Mouse (Mus musculus): Measurements from ENCODE around the gene Kcnj12.

The Kcnj12 gene

DNA sequence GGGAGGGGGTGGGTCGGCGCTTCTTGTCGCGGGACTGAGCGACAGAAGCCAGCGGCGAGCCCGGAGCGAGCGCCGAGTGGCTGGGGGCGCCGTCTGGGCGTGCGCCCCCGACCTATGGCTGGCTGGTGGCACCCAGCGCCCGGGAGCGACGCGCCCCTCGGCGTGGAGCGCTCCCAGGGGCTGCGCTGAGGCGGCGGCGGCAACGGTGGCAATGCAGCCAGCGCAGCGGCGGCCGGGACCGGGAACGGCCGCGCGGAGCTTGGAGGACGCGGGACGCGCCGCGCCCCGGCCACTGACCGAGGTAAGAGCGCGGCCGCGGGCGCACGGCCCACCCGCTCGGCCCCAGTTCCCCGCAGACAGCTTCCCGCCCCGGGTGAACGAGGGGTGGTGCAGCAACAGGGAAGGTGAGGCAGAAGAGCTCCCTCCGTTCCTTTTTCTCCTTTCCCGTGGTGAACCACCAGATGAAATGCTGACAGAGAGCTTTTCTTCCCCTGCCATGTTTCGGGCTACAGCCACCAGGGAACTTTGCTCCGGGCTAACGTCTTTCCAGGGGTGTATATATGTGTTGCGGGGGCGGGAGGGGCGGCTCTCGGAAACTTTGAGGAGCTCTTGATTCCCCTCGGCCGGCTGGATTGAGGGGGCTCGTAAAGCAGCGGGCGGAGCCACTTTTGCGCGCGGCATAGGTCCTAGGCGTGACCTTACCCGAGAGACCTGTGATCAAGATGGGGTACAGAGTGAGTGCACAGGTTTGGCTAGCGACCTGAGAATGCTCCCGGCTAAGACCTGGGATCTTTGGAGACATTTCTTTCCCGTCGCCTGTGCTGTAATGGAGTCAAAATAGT lies at the start of gene Kcnj12:
Kcnj12 (plus strand) TSS at position 15 of the 842 bp plus-strand sequence.
- DNase-seq: no peak

DNA sequence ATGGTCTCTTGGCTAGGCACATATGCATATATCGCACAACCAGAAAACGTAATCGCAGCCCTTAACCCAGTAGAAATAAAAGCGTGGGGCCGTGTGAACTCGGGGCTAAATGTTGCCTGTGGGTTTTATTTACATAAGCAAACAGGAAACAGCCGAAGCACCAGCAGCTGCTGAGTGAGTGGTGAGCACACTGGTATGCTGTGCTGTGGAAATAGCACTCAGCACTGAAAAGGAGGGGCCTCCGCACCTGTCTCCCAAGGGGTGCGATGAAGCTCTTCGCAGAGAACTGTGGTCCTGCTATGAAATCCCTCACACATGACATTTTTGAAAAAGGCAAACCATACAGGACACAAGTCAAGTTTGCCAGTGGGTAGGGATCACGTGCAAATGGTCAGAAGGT lies 47.3 kb upstream of the Kcnj12 start:
- DNase-seq: peak; percentile 27

DNA sequence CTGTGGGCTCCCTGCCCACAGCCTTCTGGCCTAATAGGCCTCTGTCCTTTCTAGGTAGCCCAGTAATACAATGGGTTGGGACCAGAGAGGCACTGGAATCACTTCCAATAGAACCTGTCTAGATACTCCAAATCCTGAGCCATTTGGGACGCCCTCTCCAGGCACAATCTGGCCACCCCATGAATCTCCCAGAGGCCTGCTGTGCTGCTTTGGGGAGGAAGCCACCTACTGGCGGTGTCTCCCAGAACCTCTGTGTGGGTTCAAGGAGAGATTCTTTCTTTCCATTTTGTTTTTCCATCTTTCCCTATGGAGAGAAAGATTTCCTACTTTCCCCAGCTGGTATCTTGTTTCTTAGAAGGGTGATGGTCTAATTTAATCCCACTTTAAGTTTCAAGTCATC lies 46.1 kb upstream of the Kcnj12 start:
- DNase-seq: no peak

GRCm38 (mm10) chr11:60976742-60977141 lies 45.6 kb upstream of the Kcnj12 start:
- DNase-seq: peak; percentile 78

GRCm38 (mm10) chr11:60977153-60977552 lies 45.2 kb upstream of the Kcnj12 start:
- no peak for DNase-seq

GRCm38 (mm10) chr11:60978658-60979057 lies 43.7 kb upstream of the Kcnj12 start:
- DNase-seq: no peak

GRCm38 (mm10) chr11:60979788-60980187 lies 42.6 kb upstream of the Kcnj12 start:
- no peak for DNase-seq

GRCm38 (mm10) chr11:60981693-60982486 lies 40.5 kb upstream of the Kcnj12 start:
- DNase-seq: no peak

GRCm38 (mm10) chr11:60984912-60985558 lies 37.3 kb upstream of the Kcnj12 start:
- no peak for DNase-seq

DNA sequence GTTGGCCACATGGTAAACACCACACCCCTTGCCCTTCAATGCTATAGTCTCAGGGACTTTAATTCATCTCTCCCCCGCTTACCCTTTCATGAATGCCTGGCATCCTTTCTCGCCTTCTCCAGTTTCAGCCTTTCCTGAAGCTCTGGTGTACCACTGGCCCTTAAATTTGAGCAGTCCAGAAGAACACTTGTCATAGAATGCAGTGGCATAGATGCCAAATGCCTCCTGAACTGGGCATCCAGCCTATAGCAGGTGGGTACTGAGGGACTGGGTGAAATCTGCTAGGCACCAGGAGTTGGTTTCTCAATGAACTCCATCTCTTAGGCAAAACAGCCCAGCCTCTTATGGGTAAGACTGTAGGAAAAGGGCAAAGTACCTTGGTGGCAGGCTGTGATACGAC lies 31.9 kb upstream of the Kcnj12 start:
- no peak for DNase-seq

GRCm38 (mm10) chr11:61002736-61003135 lies 19.6 kb upstream of the Kcnj12 start:
- no peak for DNase-seq

- DNase-seq: no peak
Observed at GRCm38 (mm10) chr11:61004046-61004445, 18.3 kb upstream of the Kcnj12 start.

DNA sequence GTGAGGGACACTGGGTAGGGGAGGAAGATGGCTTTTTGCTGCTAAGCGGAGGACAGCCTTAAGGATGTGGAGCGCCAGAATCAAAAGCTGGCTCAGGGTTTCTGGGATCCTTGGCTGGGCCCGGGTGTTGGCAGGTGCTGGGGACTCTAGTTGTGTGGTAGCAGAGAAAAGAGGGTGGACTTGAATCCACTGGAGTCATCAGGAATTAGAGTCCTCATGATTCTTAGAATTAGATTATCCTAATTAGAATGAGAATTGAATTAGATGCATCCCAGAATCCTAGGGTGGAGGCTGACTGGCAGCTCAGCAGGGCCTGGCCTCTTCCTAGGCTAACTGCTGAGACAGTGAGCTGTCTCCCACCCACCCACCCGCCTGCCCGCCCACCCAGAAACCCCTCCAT lies 17.6 kb upstream of the Kcnj12 start:
- DNase-seq: no peak

DNA sequence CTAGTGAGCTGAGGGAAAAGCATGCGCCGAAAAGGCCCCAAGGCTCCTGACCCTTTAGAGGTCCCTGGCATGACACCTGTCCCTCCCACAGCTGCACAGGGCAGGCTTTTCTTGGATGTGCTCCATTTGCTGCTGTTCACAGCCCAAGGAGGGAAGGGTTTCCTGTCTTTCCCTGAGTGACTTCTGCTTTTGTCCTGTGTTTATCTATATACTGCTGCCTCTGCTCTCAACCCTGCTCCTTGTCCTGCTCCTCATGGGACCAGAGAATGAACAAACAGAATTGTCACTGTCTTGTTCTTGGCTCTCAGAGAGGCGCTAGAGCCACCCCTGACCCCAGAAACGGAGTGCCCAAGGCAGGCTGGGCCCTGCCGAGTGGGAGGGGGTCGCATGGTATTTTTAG lies 17.0 kb upstream of the Kcnj12 start:
- DNase-seq: no peak

DNA sequence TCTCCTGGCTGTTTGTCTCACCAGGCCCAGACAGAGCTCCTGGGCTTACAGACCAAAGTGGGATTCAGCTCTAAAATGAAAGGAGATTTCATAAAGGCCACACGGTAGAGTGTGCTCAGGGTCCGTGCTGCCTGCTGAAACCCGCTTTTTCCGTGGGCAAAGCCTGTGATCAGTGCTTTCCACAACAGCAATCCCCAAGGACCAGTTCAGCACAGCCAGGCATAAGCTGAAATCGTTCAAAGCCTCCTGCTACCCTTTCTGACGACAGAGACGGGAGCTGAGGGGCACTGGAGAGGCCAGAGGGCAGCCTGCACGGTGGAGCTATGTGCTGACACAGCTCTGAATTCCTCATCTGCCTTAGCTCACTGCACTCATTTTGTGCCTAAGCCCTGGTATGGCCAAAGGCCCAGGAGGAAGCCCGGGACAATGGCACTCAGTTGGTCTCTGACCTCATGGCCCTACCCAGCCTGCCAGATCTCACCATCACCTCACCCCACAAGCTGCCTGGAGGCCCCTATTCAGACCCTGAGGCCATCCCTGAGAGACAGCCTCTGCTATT lies 10.5 kb upstream of the Kcnj12 start:
- DNase-seq: no peak

DNA sequence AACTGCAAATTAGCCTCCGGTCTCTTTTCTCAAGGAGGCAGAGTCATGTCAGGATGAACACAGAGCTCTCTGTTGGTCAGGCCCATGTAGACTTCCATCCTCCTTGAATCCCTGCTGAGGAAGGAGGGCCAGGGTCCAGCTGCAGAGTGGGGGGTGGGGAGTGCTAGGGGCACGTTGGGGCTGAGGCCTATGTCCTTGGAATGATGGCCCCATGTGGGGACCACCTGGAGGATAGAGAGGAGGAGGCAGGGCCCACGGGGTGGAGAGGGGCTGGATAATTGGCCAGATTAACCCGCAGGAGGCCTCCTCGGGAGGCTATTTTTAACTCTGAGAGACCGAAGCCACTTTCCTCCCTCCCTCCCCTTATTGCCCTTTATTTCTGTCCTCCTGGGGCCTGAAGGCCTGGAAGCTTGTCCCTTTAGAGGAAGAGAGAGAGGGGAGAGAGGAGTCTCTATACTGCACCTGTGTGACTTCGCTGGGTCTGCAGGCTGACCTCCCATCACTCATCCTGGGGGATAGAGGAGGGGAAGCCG lies 5.4 kb upstream of the Kcnj12 start:
- DNase-seq: no peak

- no peak for DNase-seq
Observed at GRCm38 (mm10) chr11:61021129-61021528, 1.2 kb upstream of the Kcnj12 start.

DNA sequence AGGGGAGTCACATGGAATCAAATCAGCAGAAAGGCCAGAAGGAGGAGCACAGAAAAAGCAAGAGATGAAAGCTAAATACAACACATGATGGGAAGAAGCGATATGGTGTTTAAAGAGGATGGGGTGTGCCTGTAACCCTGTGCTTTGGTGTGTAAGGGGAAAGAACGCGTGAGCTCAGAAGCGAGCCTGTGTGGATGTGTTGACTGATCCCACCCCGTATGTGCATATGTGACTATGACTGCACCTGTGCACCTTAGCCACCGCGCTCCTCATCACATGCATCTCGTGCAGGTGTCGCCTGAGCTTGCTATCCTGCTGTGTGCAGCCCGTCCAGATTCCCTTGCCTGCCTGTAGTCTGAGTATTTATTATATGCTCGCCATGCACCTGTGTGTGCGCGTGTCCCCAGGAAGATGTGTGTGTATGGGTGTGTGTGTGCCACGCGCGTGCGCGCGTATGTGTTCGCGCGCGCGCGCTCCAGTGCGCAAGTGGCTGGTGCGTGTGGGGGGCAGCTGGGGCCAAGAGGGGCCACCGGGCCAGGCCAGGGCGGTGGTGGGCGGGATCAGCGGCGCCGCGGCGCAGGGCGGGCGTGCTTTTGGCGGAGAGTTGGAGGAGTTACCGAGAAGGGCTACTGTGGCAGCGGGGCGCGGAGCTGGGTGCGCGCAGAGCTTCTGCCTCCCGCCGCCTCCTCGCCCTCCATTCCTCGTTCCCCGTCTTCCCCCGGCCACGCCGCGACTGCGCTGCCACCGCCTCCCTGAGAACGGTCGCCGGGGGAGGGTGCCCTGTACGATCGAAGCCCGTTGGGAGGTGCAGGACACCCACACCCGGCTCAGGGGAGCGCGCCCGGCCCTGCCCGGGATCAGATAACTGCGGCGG lies 451 bp upstream of the Kcnj12 start:
- DNase-seq: peak; percentile 22

GRCm38 (mm10) chr11:61023416-61024200 lies 1.2 kb downstream of the Kcnj12 start:
- DNase-seq: no peak

GRCm38 (mm10) chr11:61024388-61024787 lies 2.0 kb downstream of the Kcnj12 start:
- no peak for DNase-seq

DNA sequence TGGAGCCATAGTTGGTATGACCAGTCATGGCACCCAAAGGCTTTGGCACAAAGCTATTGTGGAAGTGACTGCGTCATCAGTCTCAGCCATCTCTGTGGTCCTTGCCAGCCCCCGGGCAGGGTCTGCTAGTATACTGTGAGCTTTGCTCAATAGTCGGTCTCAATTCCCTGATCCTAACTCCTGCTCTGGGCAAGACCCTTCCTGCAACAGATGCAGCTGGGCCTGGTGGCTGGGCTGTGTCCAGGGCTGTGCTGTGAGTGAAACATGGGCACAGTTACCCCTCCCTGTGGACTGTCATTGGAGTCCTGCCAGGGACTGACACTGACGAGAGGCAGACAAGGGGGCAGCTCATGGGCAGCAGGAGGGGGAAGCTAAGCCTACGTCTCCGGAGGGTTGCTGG lies 2.6 kb downstream of the Kcnj12 start:
- DNase-seq: no peak
